Mouse (Mus musculus): ENCODE measurements at regions not wholly inside any gene's neighbourhood (a gene's known extent, or its start where the extent isn't known, plus 50 kb on each side); places are given as distances from the start of the nearest gene placed in this dataset.
A peak's percentile ranks its signal among the peaks of the same experiment; 100 is the strongest.

- intact Hi-C loops (cut with DNase I) = no loop called here
- no peak for DNase-seq
Measured at GRCm38 (mm10) chr13:57365096-57365495, 469.3 kb upstream of the Trpc7 start.

DNA sequence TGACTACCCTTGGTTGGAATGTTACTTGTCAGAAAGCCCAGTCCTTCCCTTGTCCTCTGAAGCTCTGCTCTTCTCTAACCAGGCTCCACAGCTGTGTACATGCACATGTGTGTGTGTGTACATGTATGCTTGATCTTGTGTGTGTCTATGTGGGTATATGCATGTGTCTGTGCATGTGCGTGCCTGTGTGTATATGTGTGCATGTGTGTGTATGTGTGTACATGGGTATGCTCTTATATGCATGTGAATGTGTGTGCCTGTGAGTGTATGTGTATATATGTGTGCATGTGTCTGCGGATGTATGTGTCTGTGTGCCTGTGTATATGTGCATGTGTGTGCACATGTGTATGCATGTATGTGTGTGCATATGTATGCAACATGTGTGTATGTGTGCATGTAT, 468.6 kb upstream of the Trpc7 start:
- no peak for DNase-seq
- intact Hi-C loops (cut with DNase I) = no loop called here

DNA sequence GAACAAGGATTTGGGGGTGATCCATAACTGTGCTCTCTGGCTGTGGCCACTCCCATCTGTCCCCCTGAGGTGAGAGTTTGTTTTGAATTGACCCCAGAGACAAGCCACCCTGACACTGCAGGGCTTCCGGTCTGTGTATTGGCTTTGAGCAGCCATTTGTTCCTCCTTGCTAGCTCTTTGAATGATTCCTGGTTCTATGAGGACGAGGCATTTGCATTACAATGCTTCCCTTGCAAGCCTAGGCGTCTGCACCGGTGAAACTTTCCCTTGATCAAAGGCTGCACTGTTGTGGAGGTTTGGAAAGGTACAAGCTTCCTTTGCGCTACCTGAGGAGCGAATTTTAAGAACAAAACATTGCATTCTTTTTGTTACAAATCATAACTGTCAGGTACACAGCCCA, 466.8 kb upstream of the Trpc7 start:
- intact Hi-C loops (cut with DNase I) = no loop called here
- no peak for DNase-seq

GRCm38 (mm10) chr13:57361286-57361685, 465.5 kb upstream of the Trpc7 start:
- intact Hi-C loops (cut with DNase I) = no loop called here
- no peak for DNase-seq

DNA sequence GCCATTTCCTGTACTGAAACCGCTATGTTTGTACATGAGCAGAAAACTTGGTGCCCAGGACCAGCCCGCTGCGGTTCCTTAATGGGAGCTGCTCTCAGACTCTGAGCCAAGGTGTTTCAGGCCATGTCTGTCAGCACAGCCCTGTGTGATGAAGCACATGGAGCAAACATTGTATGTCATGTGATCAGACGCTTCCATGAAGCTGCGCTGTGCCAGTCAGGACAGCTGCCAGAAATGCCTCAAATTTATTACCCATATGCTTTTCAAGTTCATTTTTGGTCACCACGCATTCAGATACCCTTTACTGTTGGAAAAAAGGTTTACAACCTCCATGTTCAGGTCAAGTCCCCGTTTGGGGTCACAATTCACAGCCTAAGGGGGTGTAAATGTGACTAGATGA, 458.8 kb upstream of the Trpc7 start:
- no peak for DNase-seq
- intact Hi-C loops (cut with DNase I) = no loop called here

- intact Hi-C loops (cut with DNase I) = no loop called here
- peak; percentile 12 to 30 for DNase-seq
Measured at GRCm38 (mm10) chr13:57353976-57354375, 458.2 kb upstream of the Trpc7 start.

DNA sequence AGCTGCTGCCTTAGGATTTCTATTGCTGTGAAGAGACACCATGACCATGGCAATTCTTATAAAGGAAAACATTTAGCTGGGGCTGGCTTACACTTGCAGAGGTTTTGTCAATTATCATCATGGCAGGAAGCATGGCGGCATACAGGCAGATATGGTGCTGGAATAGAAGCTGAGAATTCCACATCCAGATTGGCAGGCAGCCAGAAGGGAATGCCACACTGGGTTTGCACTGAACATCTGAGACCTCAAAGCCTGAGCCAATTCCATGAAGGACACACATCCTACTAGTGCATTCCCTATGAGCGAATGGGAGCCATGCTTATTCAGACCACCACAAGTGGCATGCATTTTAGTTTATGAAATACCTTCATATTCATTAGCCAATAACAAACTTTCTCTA, 455.0 kb upstream of the Trpc7 start:
- intact Hi-C loops (cut with DNase I) = no loop called here
- DNase-seq = no peak

DNA sequence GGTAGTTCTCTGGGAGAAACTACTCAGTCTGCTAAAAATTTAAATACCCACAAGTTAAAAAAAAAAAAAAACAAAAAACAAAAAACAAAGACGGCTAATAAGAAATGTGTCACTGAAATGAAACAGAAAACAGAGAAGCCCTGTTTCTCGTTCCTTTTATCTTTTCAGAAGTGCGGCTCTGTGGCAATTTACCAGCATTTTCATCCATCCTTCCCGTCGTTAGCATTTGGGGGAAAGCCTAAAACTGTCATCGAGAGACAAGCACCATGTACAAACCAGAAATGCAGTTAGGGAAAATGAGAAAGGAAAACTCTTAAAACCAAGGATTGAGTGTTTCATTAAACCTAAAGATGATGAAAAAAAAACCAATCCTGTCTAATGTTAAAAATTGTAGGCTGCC, 442.9 kb upstream of the Trpc7 start:
- intact Hi-C loops (cut with DNase I) = no loop called here
- DNase-seq = no peak

DNA sequence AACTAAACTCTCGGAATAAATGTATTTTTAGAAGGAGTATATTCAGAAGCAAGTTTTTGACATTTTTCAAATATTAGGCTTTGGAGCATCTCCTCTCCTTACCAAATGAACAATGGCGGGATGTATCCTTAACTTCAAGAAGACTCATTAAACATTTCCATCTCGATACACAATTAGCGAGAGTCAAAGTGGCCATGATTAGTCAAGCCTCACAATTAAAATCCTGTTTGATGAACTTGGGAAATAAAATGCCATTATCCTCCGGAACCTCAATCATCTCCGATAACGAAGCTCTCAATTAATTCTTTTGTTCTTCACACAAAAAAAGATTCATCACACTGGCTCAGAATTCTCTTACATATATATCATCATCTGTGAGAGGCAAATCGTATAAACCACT, 440.8 kb upstream of the Trpc7 start:
- intact Hi-C loops (cut with DNase I) = no loop called here
- DNase-seq = no peak

DNA sequence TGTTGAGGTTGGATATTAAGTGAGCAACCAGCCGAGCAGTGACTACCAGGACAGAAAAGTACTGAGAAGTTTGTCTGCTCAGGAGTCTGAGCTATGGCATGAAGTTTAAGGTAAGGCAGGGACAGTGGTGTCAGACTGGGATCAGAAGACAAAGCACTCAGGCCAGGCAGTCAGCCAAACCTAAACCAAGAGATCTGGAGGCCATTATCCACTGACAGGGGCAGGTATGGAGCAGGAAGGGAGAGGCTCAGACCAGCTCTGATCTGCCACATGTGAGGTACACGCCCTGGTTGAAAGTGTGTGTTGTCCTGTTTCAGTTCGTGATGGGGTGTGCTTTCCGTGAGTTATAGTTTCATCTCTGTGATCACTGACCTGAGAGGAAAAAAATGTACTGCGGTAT, 437.2 kb upstream of the Trpc7 start:
- intact Hi-C loops (cut with DNase I) = no loop called here
- no peak for DNase-seq

DNA sequence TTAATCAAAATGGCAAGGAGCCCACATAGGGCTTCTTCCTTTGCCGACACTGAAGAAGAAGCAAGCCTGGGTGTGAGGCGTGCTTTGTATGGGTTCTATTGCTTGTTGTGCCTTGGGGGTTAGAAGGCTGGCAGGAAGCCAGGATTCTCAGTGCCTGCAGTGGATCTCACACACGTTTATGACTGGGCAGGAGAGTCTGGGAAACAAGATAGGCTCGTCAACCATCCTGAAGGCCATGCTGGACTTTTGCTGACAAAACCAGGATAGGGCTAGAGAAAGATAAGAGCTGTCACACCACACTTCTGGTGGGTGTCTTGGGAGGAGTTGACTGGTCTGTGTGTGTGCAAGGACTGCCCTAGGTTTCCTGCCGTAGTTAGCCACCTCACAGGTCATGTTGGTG, 436.1 kb upstream of the Trpc7 start:
- DNase-seq = no peak
- intact Hi-C loops (cut with DNase I) = no loop called here

GRCm38 (mm10) chr13:57325306-57325925, 429.6 kb upstream of the Trpc7 start:
- intact Hi-C loops (cut with DNase I) = no loop called here
- no peak for DNase-seq

- DNase-seq = no peak
- intact Hi-C loops (cut with DNase I) = no loop called here
Measured at GRCm38 (mm10) chr13:57316211-57317005, 420.6 kb upstream of the Trpc7 start.

- DNase-seq = no peak
Measured at GRCm38 (mm10) chr13:57314512-57314911, 418.7 kb upstream of the Trpc7 start.

DNA sequence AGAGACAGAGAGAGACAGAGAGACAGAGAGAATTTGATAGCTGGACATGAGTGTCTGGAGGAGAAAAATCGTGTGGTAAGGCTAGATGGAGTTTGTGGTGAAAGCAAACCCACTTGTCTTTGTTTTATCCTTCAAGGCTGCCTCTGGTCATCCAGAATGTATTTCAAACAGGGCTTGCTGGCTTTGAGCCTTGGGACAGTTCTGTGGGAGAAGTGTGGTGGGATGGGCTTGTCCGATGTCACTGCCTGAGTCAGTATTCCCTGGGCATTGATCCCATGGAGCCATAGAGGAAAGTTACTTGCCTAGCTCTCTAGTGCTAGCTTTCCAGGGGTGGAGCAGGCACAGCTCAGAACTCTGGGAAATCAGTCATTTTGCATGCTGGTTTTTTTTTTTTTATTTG, 417.9 kb upstream of the Trpc7 start:
- intact Hi-C loops (cut with DNase I) = no loop called here
- DNase-seq = peak; percentile 4 to 13

More at GRCm38 (mm10) chr13:57314512-57314911, 418.7 kb upstream of the Trpc7 start:
- intact Hi-C loops (cut with DNase I) = no loop called here

- intact Hi-C loops (cut with DNase I) = no loop called here
- no peak for DNase-seq
Measured at GRCm38 (mm10) chr13:57311235-57311634, 415.4 kb upstream of the Trpc7 start.

DNA sequence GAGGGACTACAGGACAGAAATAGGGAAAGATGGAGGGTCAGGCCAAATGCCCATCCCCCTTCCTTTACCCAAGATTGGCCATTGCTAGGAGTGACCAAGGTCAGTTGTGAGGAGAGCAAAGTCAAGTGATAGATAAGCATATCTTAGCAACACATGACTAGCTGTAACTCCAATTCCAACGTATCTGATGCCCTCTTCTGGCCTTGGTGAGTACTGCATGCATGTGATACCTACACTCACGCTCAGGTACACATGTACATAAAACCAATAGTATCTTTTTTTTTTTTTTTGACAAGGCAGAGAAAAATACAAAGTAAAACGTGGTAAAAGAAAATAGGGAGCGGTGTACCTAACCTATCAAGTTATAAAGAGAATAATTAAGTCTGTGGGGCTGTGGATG, 413.8 kb upstream of the Trpc7 start:
- DNase-seq = no peak
- intact Hi-C loops (cut with DNase I) = no loop called here

DNA sequence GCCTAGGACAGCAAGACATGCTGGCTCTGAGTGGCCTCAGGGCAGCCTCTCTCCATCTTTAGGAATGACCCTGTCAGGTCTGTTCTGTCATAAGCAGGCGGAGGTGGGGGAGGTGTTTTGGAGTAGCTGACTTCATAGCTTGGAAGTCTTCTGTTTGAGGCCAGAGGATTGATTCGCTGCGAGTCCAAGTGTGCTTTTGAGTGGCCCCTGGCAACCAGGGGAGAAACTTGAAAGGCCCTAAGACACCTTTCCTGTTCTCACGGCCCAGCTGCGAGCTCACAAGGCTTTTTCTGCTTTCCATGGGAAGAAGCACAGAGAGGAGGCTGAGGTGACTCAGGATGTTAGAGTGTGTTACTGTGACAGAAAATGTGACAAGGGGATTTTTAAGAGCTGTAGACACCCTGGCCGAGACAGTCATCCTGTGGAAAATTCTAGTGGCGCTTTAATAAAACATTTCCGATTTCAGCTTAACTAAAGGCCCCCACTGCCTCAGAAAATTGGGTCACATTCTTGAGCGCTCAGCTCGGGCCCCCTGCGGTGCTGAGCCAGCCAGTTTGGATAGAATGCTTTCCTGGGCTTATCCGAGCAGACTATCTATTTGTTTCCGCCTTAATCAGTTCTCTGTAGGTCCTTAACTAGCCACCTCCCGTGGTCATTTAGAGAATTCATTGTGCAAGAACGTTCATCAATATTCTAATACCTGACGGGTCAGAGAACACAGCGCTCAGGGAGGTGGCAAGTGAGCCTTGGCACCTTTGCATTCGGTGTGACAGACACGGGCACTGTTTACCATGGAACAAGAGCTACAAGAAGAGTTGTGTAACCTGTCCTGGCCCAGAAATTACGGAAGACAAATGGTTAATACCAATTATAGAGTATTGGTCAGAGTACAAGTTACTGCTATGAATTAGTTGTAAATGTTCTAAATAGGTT, 412.4 kb upstream of the Trpc7 start:
- DNase-seq = no peak
- intact Hi-C loops (cut with DNase I) = no loop called here

- intact Hi-C loops (cut with DNase I) = no loop called here
- DNase-seq = no peak
Measured at GRCm38 (mm10) chr13:57305586-57305985, 409.8 kb upstream of the Trpc7 start.

DNA sequence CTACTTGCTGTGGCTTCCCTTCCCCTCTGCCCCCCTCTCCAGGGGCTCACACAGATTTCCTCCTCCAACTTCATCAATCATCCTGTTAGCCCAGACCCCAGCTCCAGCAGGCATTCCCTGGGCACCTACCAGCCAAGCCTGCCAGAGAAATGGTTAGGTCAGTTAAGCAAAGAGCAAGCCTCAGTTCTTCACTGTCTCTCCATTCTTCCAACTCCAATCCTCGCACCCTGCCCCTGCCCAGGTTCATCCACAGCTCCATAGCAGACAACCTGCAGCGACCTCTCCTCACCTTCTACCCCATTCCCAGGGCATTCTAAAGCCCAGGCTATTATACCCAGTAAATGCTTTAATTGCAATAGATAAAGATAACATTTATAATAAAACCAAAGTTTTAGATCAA, 408.0 kb upstream of the Trpc7 start:
- intact Hi-C loops (cut with DNase I) = no loop called here

GRCm38 (mm10) chr13:57291737-57292490, 396.1 kb upstream of the Trpc7 start:
- intact Hi-C loops (cut with DNase I) = no loop called here
- DNase-seq = no peak

More for the DNA sequence above, 408.0 kb upstream of the Trpc7 start:
- no peak for DNase-seq

Data from heart, postnatal 14 days (tissue).